Mouse (Mus musculus): ENCODE results near the gene Sdhc. TPM values are rescaled to one million over a fixed set of nuclear protein-coding genes. Genes with fewer than 3 reads are reported as not detected.
"Not testable (repeated sequence)": the region's sequence is repeated elsewhere in the genome, so short reads cannot be mapped to it uniquely, and the experiment has no call there.

Sdhc gene
- polyA plus RNA-seq, 1 experiment from 2014 or later, result 291 TPM

DNA sequence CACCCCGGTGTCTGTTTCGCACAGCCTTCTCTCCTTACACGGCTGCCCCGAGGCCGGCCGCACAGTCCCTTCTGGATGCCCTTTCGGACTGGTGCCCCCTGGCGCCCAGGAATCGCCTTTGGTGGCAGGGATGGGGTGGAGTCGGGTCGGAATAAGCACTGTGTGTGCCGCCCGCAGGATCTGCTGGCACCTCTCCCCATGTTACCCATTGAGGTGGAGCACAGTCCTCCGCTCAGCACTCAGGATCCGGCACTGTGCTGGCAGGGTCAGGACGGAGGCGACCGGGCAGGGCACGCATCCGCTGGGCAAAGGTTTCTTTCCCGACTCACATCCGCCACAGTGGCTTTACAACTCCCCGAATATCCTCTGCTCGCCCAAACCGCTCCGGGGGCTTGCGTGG lies 72.4 kb downstream of the Sdhc start:
- not testable (repeated sequence) for H3K27ac ChIP-seq (replicated peaks; ENCODE audit: low read depth, low read length)

DNA sequence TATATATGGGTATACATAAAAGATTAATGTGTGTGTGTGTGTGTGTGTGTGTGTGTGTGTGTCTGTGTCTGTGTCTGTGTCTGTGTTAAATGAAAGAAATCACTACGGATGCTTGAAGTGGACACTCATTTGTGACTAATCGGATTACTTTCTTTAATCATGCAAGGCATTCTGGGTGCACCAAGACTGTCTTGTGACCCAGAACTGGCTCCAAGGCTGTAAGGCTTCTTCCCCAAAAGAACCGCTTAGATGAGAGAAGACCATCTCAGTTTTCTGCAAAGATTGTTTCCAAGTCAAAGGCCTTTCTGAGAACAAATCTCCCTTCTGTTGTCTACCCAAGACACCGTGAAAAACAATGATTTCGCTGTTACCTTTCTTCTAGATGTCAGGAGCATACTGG lies 73.2 kb downstream of the Sdhc start:
- not testable (repeated sequence) for H3K27ac ChIP-seq (replicated peaks; ENCODE audit: low read depth, low read length); H3K9ac ChIP-seq (ENCODE audit: low read depth, low read length); H3K36me3 ChIP-seq (ENCODE audit: control insufficient read depth, insufficient read depth, low read length); H3K4me2 ChIP-seq (ENCODE audit: low read depth, low read length); ATAC-seq (ENCODE audit: low read depth); H3K4me3 ChIP-seq (ENCODE audit: low read depth, low read length); H3K4me1 ChIP-seq (ENCODE audit: control insufficient read depth, insufficient read depth, low read length); H3K9me3 ChIP-seq (ENCODE audit: control insufficient read depth, low read length); DNase-seq (ENCODE audit: low spot score)
- 33% methylated on average over 5 of the region's 5 CpGs for WGBS
- H3K27me3 ChIP-seq (replicated peaks; ENCODE audit: control insufficient read depth, insufficient read depth, low read length), result peaks cover 23% of the 10 kb centered on the region

More for the DNA sequence above, 72.4 kb downstream of the Sdhc start:
- peak; percentile 16 for ATAC-seq (ENCODE audit: low read depth)
- H3K36me3 ChIP-seq (ENCODE audit: control insufficient read depth, insufficient read depth, low read length); H3K4me1 ChIP-seq (ENCODE audit: control insufficient read depth, insufficient read depth, low read length); H3K9me3 ChIP-seq (ENCODE audit: control insufficient read depth, low read length); DNase-seq (ENCODE audit: low spot score): not testable (repeated sequence)
- whole genome bisulfite sequencing, result 4% methylated on average over 11 of the region's 27 CpGs
- Histone ChIP-seq H3K27me3 (replicated peaks; ENCODE audit: control insufficient read depth, insufficient read depth, low read length) (peaks cover 23% of the 10 kb centered on the region), H3K4me3 (ENCODE audit: low read depth, low read length) (peak overlapping the region; percentile 16; the same call in 1 of the 2 replicates), H3K9ac (ENCODE audit: low read depth, low read length) (0 out of 2 replicates have a peak overlapping the region, but pooled peaks have one; percentile 34), H3K4me2 (ENCODE audit: low read depth, low read length) (peak overlapping the region; percentile 36)

Small RNAs within 50 kb of the gene (microRNA-seq; reads per million reads assigned to microRNA genes)
- not detected for gene Gm27844 (ENCODE audit: borderline number of aligned reads)

Other genes with a start within 250 kb of the Sdhc start
- not detected in 2 replicates for gene Fcrlb, start 237.7 kb downstream of the Sdhc start, polyA plus RNA-seq (2014; fragmentation: Nextera tagmentation; extraction: Ambion mirVana)
- not detected in 2 replicates for gene Fcrla, start 223.0 kb downstream of the Sdhc start, polyA plus RNA-seq (2014; fragmentation: Nextera tagmentation; extraction: Ambion mirVana)
- 1.6 and 3.2 TPM in 2 replicates for gene Fcgr2b, start 174.1 kb downstream of the Sdhc start, polyA plus RNA-seq (2014; fragmentation: Nextera tagmentation; extraction: Ambion mirVana)
- 0.81 and 0.92 TPM in 2 replicates for gene Fcgr4, start 131.7 kb downstream of the Sdhc start, polyA plus RNA-seq (2014; fragmentation: Nextera tagmentation; extraction: Ambion mirVana)
- 20.5 and 25.0 TPM in 2 replicates for gene Fcgr3, start 85.7 kb downstream of the Sdhc start, polyA plus RNA-seq (2014; fragmentation: Nextera tagmentation; extraction: Ambion mirVana)
- gene Cfap126, start 36.7 kb downstream of the Sdhc start, polyA plus RNA-seq (2014; fragmentation: Nextera tagmentation; extraction: Ambion mirVana), result 4.4 and 12.3 TPM in 2 replicates
- 9.6 and 11.2 TPM in 2 replicates for gene Mpz, start 108 bp upstream of the Sdhc start, polyA plus RNA-seq (2014; fragmentation: Nextera tagmentation; extraction: Ambion mirVana)
- 11.3 and 14.7 TPM in 2 replicates for gene Pcp4l1, start 45.7 kb upstream of the Sdhc start, polyA plus RNA-seq (2014; fragmentation: Nextera tagmentation; extraction: Ambion mirVana)
- gene Nr1i3, start 63.4 kb upstream of the Sdhc start, polyA plus RNA-seq (2014; fragmentation: Nextera tagmentation; extraction: Ambion mirVana), result 0.15 and 0.17 TPM in 2 replicates
- 25.4 and 28.7 TPM in 2 replicates for gene Tomm40l, start 71.9 kb upstream of the Sdhc start, polyA plus RNA-seq (2014; fragmentation: Nextera tagmentation; extraction: Ambion mirVana)
- 1.9 TPM in 2 replicates for gene Apoa2, start 74.5 kb upstream of the Sdhc start, polyA plus RNA-seq (2014; fragmentation: Nextera tagmentation; extraction: Ambion mirVana)
- 92.7 and 100 TPM in 2 replicates for gene Fcer1g, start 83.8 kb upstream of the Sdhc start, polyA plus RNA-seq (2014; fragmentation: Nextera tagmentation; extraction: Ambion mirVana)
- gene Adamts4, start 99.8 kb upstream of the Sdhc start, polyA plus RNA-seq (2014; fragmentation: Nextera tagmentation; extraction: Ambion mirVana), result 11.7 and 13.1 TPM in 2 replicates
- gene Ndufs2, start 100.8 kb upstream of the Sdhc start, polyA plus RNA-seq (2014; fragmentation: Nextera tagmentation; extraction: Ambion mirVana), result 233 and 246 TPM in 2 replicates
- gene B4galt3, start 119.7 kb upstream of the Sdhc start, polyA plus RNA-seq (2014; fragmentation: Nextera tagmentation; extraction: Ambion mirVana), result 60.2 and 64.0 TPM in 2 replicates
- gene Ppox, start 130.6 kb upstream of the Sdhc start, polyA plus RNA-seq (2014; fragmentation: Nextera tagmentation; extraction: Ambion mirVana), result 44.3 and 53.0 TPM in 2 replicates
- gene Usp21, start 137.4 kb upstream of the Sdhc start, polyA plus RNA-seq (2014; fragmentation: Nextera tagmentation; extraction: Ambion mirVana), result 64.2 and 74.3 TPM in 2 replicates
- gene Ufc1, start 144.4 kb upstream of the Sdhc start, polyA plus RNA-seq (2014; fragmentation: Nextera tagmentation; extraction: Ambion mirVana), result 110 and 117 TPM in 2 replicates
- gene Dedd, start 178.5 kb upstream of the Sdhc start, polyA plus RNA-seq (2014; fragmentation: Nextera tagmentation; extraction: Ambion mirVana), result 46.0 and 52.1 TPM in 2 replicates
- 28.8 and 29.7 TPM in 2 replicates for gene Nit1, start 195.0 kb upstream of the Sdhc start, polyA plus RNA-seq (2014; fragmentation: Nextera tagmentation; extraction: Ambion mirVana)
- 49.1 and 49.5 TPM in 2 replicates for gene Pfdn2, start 195.1 kb upstream of the Sdhc start, polyA plus RNA-seq (2014; fragmentation: Nextera tagmentation; extraction: Ambion mirVana)
- gene Klhdc9, start 210.2 kb upstream of the Sdhc start, polyA plus RNA-seq (2014; fragmentation: Nextera tagmentation; extraction: Ambion mirVana), result 2.2 and 3.0 TPM in 2 replicates
- gene Nectin4, start 219.5 kb upstream of the Sdhc start, polyA plus RNA-seq (2014; fragmentation: Nextera tagmentation; extraction: Ambion mirVana), result 7.7 and 10.7 TPM in 2 replicates
- 1.9 and 2.0 TPM in 2 replicates for gene Arhgap30, start 238.4 kb upstream of the Sdhc start, polyA plus RNA-seq (2014; fragmentation: Nextera tagmentation; extraction: Ambion mirVana)

Measured in embryonic facial prominence, embryonic 14.5 days (tissue).